8 mouse cellular contexts compared by ENCODE assay signal in the genomic region with DNA sequence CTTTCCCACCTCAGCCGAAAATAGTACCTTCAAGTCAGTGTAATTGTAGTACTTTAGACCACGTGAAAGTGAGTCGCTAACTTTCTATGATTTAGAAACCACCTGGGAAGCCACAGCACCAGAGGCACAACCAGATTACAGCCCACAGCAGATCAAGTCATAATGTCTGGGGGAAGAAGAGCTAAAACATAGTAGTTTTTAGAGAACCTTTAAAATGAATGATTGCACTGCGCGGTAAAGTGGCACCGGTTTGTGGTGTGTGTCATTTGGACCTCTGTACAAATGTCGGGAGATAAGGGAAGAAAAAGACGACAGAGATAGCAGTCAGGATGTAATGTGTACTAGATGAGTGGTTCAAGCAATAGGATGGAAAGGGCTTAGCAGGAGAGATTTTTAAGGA. TPM values are rescaled to one million over a fixed set of nuclear protein-coding genes. Genes with fewer than 3 reads are reported as not detected.
DNase-seq lines count a peak whose midpoint lies in the region; ATAC-seq and TF ChIP-seq lines count a peak whose summit lies in the region.

No protein-coding gene starts in this region.

- H3K27me3 ChIP-seq in heart, embryonic 14.5 days (ENCODE audit: control insufficient read depth, insufficient read depth, low read length), result no peaks in the 10 kb centered on the region
- H3K27me3 ChIP-seq in hindbrain, embryonic 13.5 days, result no peaks in the 10 kb centered on the region
- peaks cover 28% of the 10 kb centered on the region for H3K27me3 ChIP-seq in midbrain, embryonic 10.5 days (ENCODE audit: low read depth, poor library complexity, severe bottlenecking)

- H3K4me1 ChIP-seq in heart, embryonic 14.5 days (ENCODE audit: control insufficient read depth in 2 of 2, insufficient read depth in 2 of 2, low read length in 2 of 2), result no peaks in the 10 kb centered on the region
- H3K4me1 ChIP-seq in bone marrow, adult 2 months (ENCODE audit: control insufficient read depth, insufficient read depth, low read length), result no peaks in the 10 kb centered on the region; the same call in 1 of the 2 replicates
- H3K4me1 ChIP-seq in hindbrain, embryonic 13.5 days (replicated peaks), result peaks cover 4% of the 10 kb centered on the region; the same call in 1 of the 2 replicates
- peaks cover 3% of the 10 kb centered on the region for H3K4me1 ChIP-seq in midbrain, embryonic 10.5 days

- TF ChIP-seq CTCF in bone marrow, adult 2 months (IDR thresholded peaks at IDR 0.05; ENCODE audit: control insufficient read depth, insufficient read depth, low read length), result no peak

- H3K4me2 ChIP-seq in heart, embryonic 14.5 days (ENCODE audit: low read length), result peak overlapping the region; percentile 79
- peak overlapping the region; percentile 62 for H3K4me2 ChIP-seq in hindbrain, embryonic 13.5 days

- no peaks in the 10 kb centered on the region for H3K9me3 ChIP-seq in heart, embryonic 14.5 days (ENCODE audit: control insufficient read depth, low read length)
- H3K9me3 ChIP-seq in hindbrain, embryonic 13.5 days, result no peaks in the 10 kb centered on the region
- no peaks in the 10 kb centered on the region for H3K9me3 ChIP-seq in midbrain, embryonic 10.5 days (replicated peaks)

- H3K27ac ChIP-seq in heart, embryonic 14.5 days (replicated peaks in 1 of 2; ENCODE audit: control insufficient read depth in 1 of 2, insufficient read depth in 1 of 2, low read depth in 2 of 2, low read length in 2 of 2), result peak overlapping the region in 1 of 2 experiments; percentile 65; a peak in 1 of 4 replicates
- no peak overlapping the region for H3K27ac ChIP-seq in bone marrow, adult 2 months (ENCODE audit: control insufficient read depth, insufficient read depth, low read depth, low read length, poor library complexity)
- H3K27ac ChIP-seq in hindbrain, embryonic 13.5 days, result no peak overlapping the region
- H3K27ac ChIP-seq in midbrain, embryonic 10.5 days (replicated peaks), result peak overlapping the region; percentile 69

- H3K4me3 ChIP-seq in heart, embryonic 14.5 days (ENCODE audit: control insufficient read depth in 1 of 2, insufficient read depth in 1 of 2, low read depth in 1 of 2, low read length in 2 of 2), result peak overlapping the region; percentile 60 to 75
- peak overlapping the region; percentile 79 for H3K4me3 ChIP-seq in bone marrow, adult 2 months (replicated peaks; ENCODE audit: control insufficient read depth, low read depth, low read length)
- H3K4me3 ChIP-seq in hindbrain, embryonic 13.5 days, result peak overlapping the region; percentile 53
- H3K4me3 ChIP-seq in midbrain, embryonic 10.5 days, result peak overlapping the region; percentile 60

- no peak for TF ChIP-seq POLR2A in bone marrow, adult 2 months (IDR thresholded peaks at IDR 0.05; ENCODE audit: borderline replicate concordance, control insufficient read depth, low read depth, low read length)

- ATAC-seq in heart, embryonic 14.5 days (ENCODE audit: insufficient number of reproducible peaks, insufficient read depth, low FRiP score, low read depth), result no peak
- peak; percentile 71 for ATAC-seq in hindbrain, embryonic 13.5 days (ENCODE audit: low FRiP score)

- peaks cover 29% of the 10 kb centered on the region for H3K36me3 ChIP-seq in heart, embryonic 14.5 days (ENCODE audit: control insufficient read depth, insufficient read depth, low read length)
- H3K36me3 ChIP-seq in hindbrain, embryonic 13.5 days, result 0 out of 2 replicates have a peak, but pooled peaks cover 3% of the 10 kb centered on the region
- H3K36me3 ChIP-seq in midbrain, embryonic 10.5 days, result peaks cover 35% of the 10 kb centered on the region

- H3K9ac ChIP-seq in heart, embryonic 14.5 days (ENCODE audit: low read length), result peak overlapping the region; percentile 72
- peak overlapping the region; percentile 47 for H3K9ac ChIP-seq in hindbrain, embryonic 13.5 days

- DNase-seq in heart, adult 9 months (ENCODE audit: low spot score in 2 of 2), result no peak
- DNase-seq in midbrain, embryonic 10.5 days (ENCODE audit: low spot score), result no peak
- DNase-seq in adrenal gland, postnatal 4 days (ENCODE audit: low spot score in 2 of 2), result no peak
- no peak for DNase-seq in left cerebral cortex, adult 8-10 months (ENCODE audit: low spot score in 2 of 2)
- DNase-seq in testis, postnatal 10 days (ENCODE audit: low spot score), result no peak

- WGBS in heart, embryonic 14.5 days, result 7% methylated on average over 8 of the region's 8 CpGs
- 3% methylated on average over 8 of the region's 8 CpGs for WGBS in bone marrow, adult 2 months
- WGBS in hindbrain, embryonic 13.5 days, result 10% methylated on average over 8 of the region's 8 CpGs
- WGBS in midbrain, embryonic 10.5 days, result 13% methylated on average over 8 of the region's 8 CpGs

RNA-seq across cellular contexts. Expression of a gene that starts 0.5 kb away (rescaled TPM):
- 28.5 and 39.0 TPM in 2 replicates for polyA plus RNA-seq in heart, embryonic 14.5 days (2014; fragmentation: Nextera tagmentation; extraction: Ambion mirVana)
- 21.1 and 22.5 TPM in 2 replicates for polyA plus RNA-seq in bone marrow, adult 2 months (2011; ENCODE audit: insufficient read depth, insufficient read length, low replicate concordance, missing spikeins)
- 32.9 and 34.4 TPM in 2 replicates for polyA plus RNA-seq in hindbrain, embryonic 13.5 days (2015; fragmentation: Nextera tagmentation; extraction: Ambion mirVana)
- 77.0 and 81.7 TPM in 2 replicates for polyA plus RNA-seq in midbrain, embryonic 10.5 days (2016; fragmentation: Nextera tagmentation; extraction: Ambion mirVana)
- 10 to 100 TPM; 19.1 to 22.8 TPM for total RNA-seq in adrenal gland, postnatal 4 days (2021)
- 10 to 100 TPM; 16.8 to 20.6 (median 19.5) TPM for total RNA-seq in left cerebral cortex, adult 8-10 months (2022)

RNA-seq across cellular contexts. Expression of a gene that starts 40.1 kb away (rescaled TPM):
- 7.5 and 9.3 TPM in 2 replicates for polyA plus RNA-seq in heart, embryonic 14.5 days (2014; fragmentation: Nextera tagmentation; extraction: Ambion mirVana)
- polyA plus RNA-seq in bone marrow, adult 2 months (2011; ENCODE audit: insufficient read depth, insufficient read length, low replicate concordance, missing spikeins), result 0.99 and 1.1 TPM in 2 replicates
- polyA plus RNA-seq in hindbrain, embryonic 13.5 days (2015; fragmentation: Nextera tagmentation; extraction: Ambion mirVana), result 165 and 171 TPM in 2 replicates
- 31.1 and 45.2 TPM in 2 replicates for polyA plus RNA-seq in midbrain, embryonic 10.5 days (2016; fragmentation: Nextera tagmentation; extraction: Ambion mirVana)
- total RNA-seq in adrenal gland, postnatal 4 days (2021), result 10 to 100 TPM; 17.7 to 21.9 TPM
- total RNA-seq in left cerebral cortex, adult 8-10 months (2022), result 100 to 1,000 TPM; 154 to 159 (median 158) TPM
